Mouse (Mus musculus): Measurements from ENCODE around the gene Chpf2. TPM values are rescaled to one million over a fixed set of nuclear protein-coding genes. Genes with fewer than 3 reads are reported as not detected.

The Chpf2 gene
- total and polyA plus RNA-seq, 2 experiments, result 9.5 to 22.4 TPM

- no peak for DNase-seq (ENCODE audit: extremely low read depth, low read depth, low spot score)
- H3K36me3 ChIP-seq (ENCODE audit: control insufficient read depth, insufficient read depth, low read length), result no peaks in the 10 kb centered on the region
- no peaks in the 10 kb centered on the region for H3K79me2 ChIP-seq (ENCODE audit: control insufficient read depth, insufficient read depth, low read length)
- peak overlapping the region; percentile 65 for H3K4me3 ChIP-seq (ENCODE audit: insufficient read depth, low read depth, low read length)
- 0 out of 2 replicates have a peak overlapping the region, but pooled peaks have one; percentile 22 for H3K27ac ChIP-seq (replicated peaks; ENCODE audit: insufficient read depth, low read depth, low read length)
- WGBS, result 9% methylated on average over 33 of the region's 33 CpGs
- H3K27me3 ChIP-seq (ENCODE audit: control insufficient read depth, insufficient read depth, low read length), result no peaks in the 10 kb centered on the region
- peaks cover 19% of the 10 kb centered on the region for H3K4me1 ChIP-seq (ENCODE audit: control insufficient read depth, insufficient read depth, low read length)
- peak overlapping the region; percentile 88 for H3K9ac ChIP-seq (ENCODE audit: low read depth, low read length)
- TF ChIP-seq POLR2A (IDR thresholded peaks at IDR 0.05; ENCODE audit: extremely low read depth, insufficient read depth, low read length) (no peak), CTCF (IDR thresholded peaks at IDR 0.05; ENCODE audit: low read depth, low read length) (no peak)
These were observed 14.7 kb downstream of the Chpf2 start for GRCm38 (mm10) chr5:24601071-24601835.

- peak overlapping the region; percentile 65 for H3K4me3 ChIP-seq (ENCODE audit: insufficient read depth, low read depth, low read length)
- peak overlapping the region; percentile 35 for H3K27ac ChIP-seq (replicated peaks; ENCODE audit: insufficient read depth, low read depth, low read length)
- DNase-seq (ENCODE audit: extremely low read depth, low read depth, low spot score), result peak; percentile 66
- H3K9ac ChIP-seq (ENCODE audit: low read depth, low read length), result peak overlapping the region; percentile 88
- under 1% methylated on average over 73 of the region's 73 CpGs for WGBS
- TF ChIP-seq POLR2A (IDR thresholded peaks at IDR 0.05; ENCODE audit: extremely low read depth, insufficient read depth, low read length), result peak; percentile 35; the same call in 1 of the 2 replicates
- no peak for TF ChIP-seq CTCF (IDR thresholded peaks at IDR 0.05; ENCODE audit: low read depth, low read length)
- H3K79me2 ChIP-seq (ENCODE audit: control insufficient read depth, insufficient read depth, low read length), result no peaks in the 10 kb centered on the region
- H3K36me3 ChIP-seq (ENCODE audit: control insufficient read depth, insufficient read depth, low read length), result no peaks in the 10 kb centered on the region
- no peaks in the 10 kb centered on the region for H3K27me3 ChIP-seq (ENCODE audit: control insufficient read depth, insufficient read depth, low read length)
- peaks cover 18% of the 10 kb centered on the region for H3K4me1 ChIP-seq (ENCODE audit: control insufficient read depth, insufficient read depth, low read length)
These were observed 15.6 kb downstream of the Chpf2 start for GRCm38 (mm10) chr5:24601911-24602750.

- DNase-seq (ENCODE audit: extremely low read depth, low read depth, low spot score), result peak; percentile 91
- H3K4me1 ChIP-seq (ENCODE audit: control insufficient read depth, insufficient read depth, low read length), result peaks cover 17% of the 10 kb centered on the region
- H3K79me2 ChIP-seq (ENCODE audit: control insufficient read depth, insufficient read depth, low read length), result no peaks in the 10 kb centered on the region
- WGBS, result 2% methylated on average over 16 of the region's 16 CpGs
- H3K4me3 ChIP-seq (ENCODE audit: insufficient read depth, low read depth, low read length), result peak overlapping the region; percentile 65
- peak overlapping the region; percentile 46 for H3K27ac ChIP-seq (replicated peaks; ENCODE audit: insufficient read depth, low read depth, low read length)
- peak overlapping the region; percentile 88 for H3K9ac ChIP-seq (ENCODE audit: low read depth, low read length)
- H3K36me3 ChIP-seq (ENCODE audit: control insufficient read depth, insufficient read depth, low read length), result no peaks in the 10 kb centered on the region
- no peaks in the 10 kb centered on the region for H3K27me3 ChIP-seq (ENCODE audit: control insufficient read depth, insufficient read depth, low read length)
- TF ChIP-seq POLR2A (IDR thresholded peaks at IDR 0.05; ENCODE audit: extremely low read depth, insufficient read depth, low read length) (0 out of 2 replicates have a peak, but pooled peaks have one; percentile 47), CTCF (IDR thresholded peaks at IDR 0.05; ENCODE audit: low read depth, low read length) (no peak)
These were observed 16.3 kb downstream of the Chpf2 start for GRCm38 (mm10) chr5:24602751-24603343.

GRCm38 (mm10) chr5:24603431-24604010, 17.0 kb downstream of the Chpf2 start:
- no peaks in the 10 kb centered on the region for H3K27me3 ChIP-seq (ENCODE audit: control insufficient read depth, insufficient read depth, low read length)
- no peaks in the 10 kb centered on the region for H3K79me2 ChIP-seq (ENCODE audit: control insufficient read depth, insufficient read depth, low read length)
- H3K4me1 ChIP-seq (ENCODE audit: control insufficient read depth, insufficient read depth, low read length), result peaks cover 15% of the 10 kb centered on the region
- 0 out of 2 replicates have a peak overlapping the region, but pooled peaks have one; percentile 13 for H3K9ac ChIP-seq (ENCODE audit: low read depth, low read length)
- no peaks in the 10 kb centered on the region for H3K36me3 ChIP-seq (ENCODE audit: control insufficient read depth, insufficient read depth, low read length)
- WGBS, result 78% methylated on average over 8 of the region's 8 CpGs
- no peak overlapping the region for H3K4me3 ChIP-seq (ENCODE audit: insufficient read depth, low read depth, low read length)
- TF ChIP-seq CTCF (IDR thresholded peaks at IDR 0.05; ENCODE audit: low read depth, low read length) (no peak), POLR2A (IDR thresholded peaks at IDR 0.05; ENCODE audit: extremely low read depth, insufficient read depth, low read length) (no peak)
- H3K27ac ChIP-seq (replicated peaks; ENCODE audit: insufficient read depth, low read depth, low read length), result peak overlapping the region; percentile 46
- no peak for DNase-seq (ENCODE audit: extremely low read depth, low read depth, low spot score)

GRCm38 (mm10) chr5:24604080-24604655, 17.6 kb downstream of the Chpf2 start:
- no peaks in the 10 kb centered on the region for H3K27me3 ChIP-seq (ENCODE audit: control insufficient read depth, insufficient read depth, low read length)
- TF ChIP-seq POLR2A (IDR thresholded peaks at IDR 0.05; ENCODE audit: extremely low read depth, insufficient read depth, low read length) (no peak), CTCF (IDR thresholded peaks at IDR 0.05; ENCODE audit: low read depth, low read length) (no peak)
- H3K9ac ChIP-seq (ENCODE audit: low read depth, low read length), result peak overlapping the region; percentile 92
- H3K4me1 ChIP-seq (ENCODE audit: control insufficient read depth, insufficient read depth, low read length), result peaks cover 15% of the 10 kb centered on the region
- H3K79me2 ChIP-seq (ENCODE audit: control insufficient read depth, insufficient read depth, low read length), result no peaks in the 10 kb centered on the region
- 31% methylated on average over 12 of the region's 12 CpGs for WGBS
- H3K36me3 ChIP-seq (ENCODE audit: control insufficient read depth, insufficient read depth, low read length), result no peaks in the 10 kb centered on the region
- DNase-seq (ENCODE audit: extremely low read depth, low read depth, low spot score), result peak; percentile 50
- peak overlapping the region; percentile 74 for H3K4me3 ChIP-seq (ENCODE audit: insufficient read depth, low read depth, low read length)
- peak overlapping the region; percentile 75 for H3K27ac ChIP-seq (replicated peaks; ENCODE audit: insufficient read depth, low read depth, low read length)

Data from liver, adult 2 months (tissue).